Mouse (Mus musculus): ENCODE data around the gene 4930539E08Rik. TPM values are rescaled to one million over a fixed set of nuclear protein-coding genes. Genes with fewer than 3 reads are reported as not detected.

The 4930539E08Rik gene
- polyA plus RNA-seq, 1 experiment from 2014 or later: 0.27 TPM

GRCm38 (mm10) chr17:28947011-28947939 lies 32.2 kb upstream of the 4930539E08Rik start:
- H3K27ac ChIP-seq (ENCODE audit: low read length): no peak overlapping the region
- no peaks in the 10 kb centered on the region for H3K9me3 ChIP-seq (ENCODE audit: control insufficient read depth, low read depth, low read length)
- ATAC-seq (ENCODE audit: insufficient number of reproducible peaks, insufficient read depth, low FRiP score, low read depth): no peak
- H3K4me3 ChIP-seq (ENCODE audit: low read depth, low read length): no peak overlapping the region
- no peak overlapping the region for H3K4me2 ChIP-seq (replicated peaks; ENCODE audit: low read depth, low read length)
- no peaks in the 10 kb centered on the region for H3K36me3 ChIP-seq (ENCODE audit: control insufficient read depth, insufficient read depth, low read length)
- H3K27me3 ChIP-seq (ENCODE audit: control insufficient read depth, insufficient read depth, low read length): no peaks in the 10 kb centered on the region
- H3K4me1 ChIP-seq (ENCODE audit: control insufficient read depth, insufficient read depth, low read length): 0 out of 2 replicates have a peak, but pooled peaks cover 3% of the 10 kb centered on the region
- 94% methylated on average over 19 of the region's 19 CpGs for WGBS
- H3K9ac ChIP-seq (replicated peaks; ENCODE audit: low read depth, low read length): no peak overlapping the region

- Histone ChIP-seq H3K4me2 (replicated peaks; ENCODE audit: low read depth, low read length) (no peak overlapping the region), H3K27ac (ENCODE audit: low read length) (no peak overlapping the region), H3K9me3 (ENCODE audit: control insufficient read depth, low read depth, low read length) (no peaks in the 10 kb centered on the region), H3K4me3 (ENCODE audit: low read depth, low read length) (no peak overlapping the region), H3K4me1 (ENCODE audit: control insufficient read depth, insufficient read depth, low read length) (no peaks in the 10 kb centered on the region), H3K9ac (replicated peaks; ENCODE audit: low read depth, low read length) (no peak overlapping the region), H3K36me3 (ENCODE audit: control insufficient read depth, insufficient read depth, low read length) (no peaks in the 10 kb centered on the region), H3K27me3 (ENCODE audit: control insufficient read depth, insufficient read depth, low read length) (no peaks in the 10 kb centered on the region)
- 86% methylated on average over 7 of the region's 7 CpGs for WGBS
- no peak for ATAC-seq (ENCODE audit: insufficient number of reproducible peaks, insufficient read depth, low FRiP score, low read depth)
Observed at GRCm38 (mm10) chr17:28944481-28944880, 29.4 kb upstream of the 4930539E08Rik start.

- WGBS: 84% methylated on average over 7 of the region's 7 CpGs
- no peak for ATAC-seq (ENCODE audit: insufficient number of reproducible peaks, insufficient read depth, low FRiP score, low read depth)
- H3K4me3 ChIP-seq (ENCODE audit: low read depth, low read length): no peak within 1 kb of the TSS
- H3K9ac ChIP-seq (replicated peaks; ENCODE audit: low read depth, low read length): no peak within 1 kb of the TSS
- no peaks in the 10 kb centered on the region for H3K4me1 ChIP-seq (ENCODE audit: control insufficient read depth, insufficient read depth, low read length)
- H3K4me2 ChIP-seq (replicated peaks; ENCODE audit: low read depth, low read length): no peak within 1 kb of the TSS
- no peak within 1 kb of the TSS for H3K27ac ChIP-seq (ENCODE audit: low read length)
- H3K27me3 ChIP-seq (ENCODE audit: control insufficient read depth, insufficient read depth, low read length): no peaks in the 10 kb centered on the region
- no peaks in the 10 kb centered on the region for H3K36me3 ChIP-seq (ENCODE audit: control insufficient read depth, insufficient read depth, low read length)
- no peaks in the 10 kb centered on the region for H3K9me3 ChIP-seq (ENCODE audit: control insufficient read depth, low read depth, low read length)
Observed at GRCm38 (mm10) chr17:28943740-28944139, 28.6 kb upstream of the 4930539E08Rik start, which contains the start of gene Pxt1. Pxt1 (minus strand) TSS chr17:28943840.

- Histone ChIP-seq H3K9ac (replicated peaks; ENCODE audit: low read depth, low read length) (no peak overlapping the region), H3K27me3 (ENCODE audit: control insufficient read depth, insufficient read depth, low read length) (no peaks in the 10 kb centered on the region), H3K4me2 (replicated peaks; ENCODE audit: low read depth, low read length) (no peak overlapping the region), H3K4me1 (ENCODE audit: control insufficient read depth, insufficient read depth, low read length) (no peaks in the 10 kb centered on the region), H3K36me3 (ENCODE audit: control insufficient read depth, insufficient read depth, low read length) (no peaks in the 10 kb centered on the region), H3K4me3 (ENCODE audit: low read depth, low read length) (no peak overlapping the region), H3K27ac (ENCODE audit: low read length) (no peak overlapping the region), H3K9me3 (ENCODE audit: control insufficient read depth, low read depth, low read length) (no peaks in the 10 kb centered on the region)
- 69% methylated on average over 10 of the region's 11 CpGs for WGBS
- no peak for ATAC-seq (ENCODE audit: insufficient number of reproducible peaks, insufficient read depth, low FRiP score, low read depth)
Observed at GRCm38 (mm10) chr17:28942101-28942500, 27.0 kb upstream of the 4930539E08Rik start.

GRCm38 (mm10) chr17:28940776-28941555 lies 25.8 kb upstream of the 4930539E08Rik start:
- H3K36me3 ChIP-seq (ENCODE audit: control insufficient read depth, insufficient read depth, low read length): no peaks in the 10 kb centered on the region
- 92% methylated on average over 25 of the region's 25 CpGs for WGBS
- H3K27me3 ChIP-seq (ENCODE audit: control insufficient read depth, insufficient read depth, low read length): no peaks in the 10 kb centered on the region
- no peak overlapping the region for H3K27ac ChIP-seq (ENCODE audit: low read length)
- no peaks in the 10 kb centered on the region for H3K4me1 ChIP-seq (ENCODE audit: control insufficient read depth, insufficient read depth, low read length)
- no peak overlapping the region for H3K4me2 ChIP-seq (replicated peaks; ENCODE audit: low read depth, low read length)
- no peak overlapping the region for H3K4me3 ChIP-seq (ENCODE audit: low read depth, low read length)
- H3K9ac ChIP-seq (replicated peaks; ENCODE audit: low read depth, low read length): no peak overlapping the region
- no peaks in the 10 kb centered on the region for H3K9me3 ChIP-seq (ENCODE audit: control insufficient read depth, low read depth, low read length)
- no peak for ATAC-seq (ENCODE audit: insufficient number of reproducible peaks, insufficient read depth, low FRiP score, low read depth)

- Histone ChIP-seq H3K27ac (ENCODE audit: low read length) (no peak overlapping the region), H3K4me2 (replicated peaks; ENCODE audit: low read depth, low read length) (no peak overlapping the region), H3K27me3 (ENCODE audit: control insufficient read depth, insufficient read depth, low read length) (no peaks in the 10 kb centered on the region), H3K9me3 (ENCODE audit: control insufficient read depth, low read depth, low read length) (no peaks in the 10 kb centered on the region), H3K4me1 (ENCODE audit: control insufficient read depth, insufficient read depth, low read length) (no peaks in the 10 kb centered on the region), H3K36me3 (ENCODE audit: control insufficient read depth, insufficient read depth, low read length) (no peaks in the 10 kb centered on the region), H3K9ac (replicated peaks; ENCODE audit: low read depth, low read length) (no peak overlapping the region), H3K4me3 (ENCODE audit: low read depth, low read length) (no peak overlapping the region)
- no peak for ATAC-seq (ENCODE audit: insufficient number of reproducible peaks, insufficient read depth, low FRiP score, low read depth)
- WGBS: 80% methylated on average over 10 of the region's 10 CpGs
Observed at GRCm38 (mm10) chr17:28936622-28937345, 21.7 kb upstream of the 4930539E08Rik start.

- no peak overlapping the region for H3K4me3 ChIP-seq (ENCODE audit: low read depth, low read length)
- no peak for ATAC-seq (ENCODE audit: insufficient number of reproducible peaks, insufficient read depth, low FRiP score, low read depth)
- WGBS: 86% methylated on average over 7 of the region's 7 CpGs
Observed at GRCm38 (mm10) chr17:28936133-28936532, 21.0 kb upstream of the 4930539E08Rik start.

More at GRCm38 (mm10) chr17:28936133-28936532, 21.0 kb upstream of the 4930539E08Rik start:
- H3K27me3 ChIP-seq (ENCODE audit: control insufficient read depth, insufficient read depth, low read length): no peaks in the 10 kb centered on the region
- H3K9ac ChIP-seq (replicated peaks; ENCODE audit: low read depth, low read length): no peak overlapping the region
- H3K36me3 ChIP-seq (ENCODE audit: control insufficient read depth, insufficient read depth, low read length): no peaks in the 10 kb centered on the region
- H3K27ac ChIP-seq (ENCODE audit: low read length): no peak overlapping the region
- no peaks in the 10 kb centered on the region for H3K9me3 ChIP-seq (ENCODE audit: control insufficient read depth, low read depth, low read length)
- H3K4me1 ChIP-seq (ENCODE audit: control insufficient read depth, insufficient read depth, low read length): no peaks in the 10 kb centered on the region
- H3K4me2 ChIP-seq (replicated peaks; ENCODE audit: low read depth, low read length): no peak overlapping the region
